Mouse (Mus musculus) intestine, embryonic 14.5 days (tissue): ENCODE measurements at regions not wholly inside any gene's neighbourhood (a gene's known extent, or its start where the extent isn't known, plus 50 kb on each side); places are given as distances from the start of the nearest gene placed in this dataset.

Experiments
- ATAC-seq: fragments of 200-750 bp; cut with Nextera tagmentation; replicated peaks from 2 replicates; pipeline ENCODE4 v1.8.0; 2017; ENCODE audit warnings: low read depth, moderate number of reproducible peaks, moderate TSS enrichment, moderate library complexity; ENCODE audit not compliant: low FRiP score, low TSS enrichment
- DNase-seq: peaks from one replicate; pipeline ENCODE4 v3.0.0-alpha.2; 2018; ENCODE audit warnings: low spot score
- H3K27ac ChIP-seq: fragments of 300-500 bp; sonication (generic); 2 replicates; pipeline ENCODE4 v1.5.1; 2014; ENCODE audit warnings: low read depth, mild to moderate bottlenecking, control low read depth
- H3K27me3 ChIP-seq: fragments of 300-500 bp; sonication (generic); replicated peaks from 2 replicates; pipeline ENCODE4 v1.6.1; 2014; ENCODE audit warnings: low read length, control low read depth; ENCODE audit not compliant: control insufficient read depth, insufficient read depth
- H3K36me3 ChIP-seq: fragments of 300-500 bp; sonication (generic); 2 replicates; pipeline ENCODE4 v1.6.1; 2014; ENCODE audit warnings: low read length, control low read depth; ENCODE audit not compliant: control insufficient read depth, insufficient read depth
- H3K4me1 ChIP-seq: fragments of 300-500 bp; sonication (generic); replicated peaks from 2 replicates; pipeline ENCODE4 v1.6.1; 2014; ENCODE audit warnings: low read length, control low read depth, mixed read lengths; ENCODE audit not compliant: control insufficient read depth, insufficient read depth
- H3K4me2 ChIP-seq: fragments of 300-500 bp; sonication (generic); 2 replicates; pipeline ENCODE4 v1.6.1; 2014; ENCODE audit warnings: low read length
- H3K4me3 ChIP-seq: fragments of 300-500 bp; sonication (generic); 2 replicates; pipeline ENCODE4 v1.5.1; 2014; ENCODE audit warnings: low read depth, low read length, control low read depth, mixed read lengths
- H3K9ac ChIP-seq: fragments of 300-500 bp; sonication (generic); 2 replicates; pipeline ENCODE4 v1.6.1; 2014; ENCODE audit warnings: mild to moderate bottlenecking, low read length
- H3K9me3 ChIP-seq: fragments of 300-500 bp; sonication (generic); 2 replicates; pipeline ENCODE4 v1.6.1; 2016; ENCODE audit warnings: low read length, control low read depth; ENCODE audit not compliant: control insufficient read depth
- WGBS: fragments of 180-500 bp; shearing (Covaris S2); extraction: QIAGEN DNeasy Blood & Tissue Kit; methylation state at CpG from one replicate; pipeline ENCODE4 v1.1.7; 2014; 5-methylcytosine and 5-hydroxymethylcytosine counted together

DNA sequence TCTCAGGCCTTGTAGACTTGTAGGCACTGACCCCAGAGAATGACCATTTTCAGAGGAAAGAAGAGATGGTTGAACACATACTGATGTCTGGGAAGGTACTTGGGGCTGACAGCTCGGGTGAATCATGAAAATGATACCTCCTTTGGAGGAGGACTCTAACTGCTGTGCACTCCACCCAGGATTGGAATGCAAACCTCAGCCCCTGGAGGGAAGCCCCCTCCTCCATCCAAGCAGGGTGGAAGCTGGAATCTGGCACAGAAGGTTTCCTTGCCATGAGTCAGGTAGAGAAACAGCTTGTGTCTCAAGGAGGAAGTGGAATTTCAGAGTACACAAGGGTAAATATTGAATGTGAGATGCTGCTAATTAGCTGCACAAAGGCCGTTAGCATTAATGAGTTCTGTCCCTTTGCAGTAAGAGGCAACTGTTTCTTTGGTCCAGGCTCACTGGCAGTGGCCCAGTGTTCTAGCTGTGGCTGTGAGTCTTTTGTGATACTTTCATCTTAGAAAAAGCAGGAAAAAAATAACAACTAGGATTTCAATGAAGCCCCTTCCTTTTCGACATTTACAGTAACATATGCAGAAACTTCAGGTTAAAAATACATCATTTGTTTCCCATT, 129.4 kb upstream of the Ncam1 start:
- Histone ChIP-seq H3K27ac (no peak overlapping the region), H3K36me3 (no peaks in the 10 kb centered on the region), H3K4me2 (no peak overlapping the region), H3K4me1 (peaks cover 6% of the 10 kb centered on the region; the same call in 1 of the 2 replicates), H3K9me3 (no peaks in the 10 kb centered on the region), H3K9ac (no peak overlapping the region), H3K4me3 (no peak overlapping the region), H3K27me3 (no peaks in the 10 kb centered on the region)
- no peak for ATAC-seq
- 64% methylated on average over 3 of the region's 3 CpGs for WGBS
- DNase-seq = no peak

DNA sequence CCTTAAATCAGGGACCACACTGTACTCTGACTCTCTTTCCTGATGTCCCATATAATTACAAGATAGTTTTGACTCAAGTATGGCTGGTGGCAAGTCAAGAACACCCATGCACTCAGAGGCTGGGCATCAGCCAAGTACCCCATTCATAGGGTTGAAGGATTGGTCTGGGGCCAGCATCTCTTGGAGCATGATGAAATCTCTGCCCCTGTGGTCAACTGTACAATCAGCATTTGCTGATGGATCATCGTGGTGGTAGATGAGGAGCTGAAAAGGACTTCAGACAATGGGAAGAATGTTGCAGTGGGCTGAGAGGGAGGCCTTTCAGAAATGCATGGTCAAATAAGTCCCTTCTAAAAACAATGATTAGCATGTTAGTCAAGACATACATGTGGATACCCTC, 128.6 kb upstream of the Ncam1 start:
- Histone ChIP-seq H3K4me2 (no peak overlapping the region), H3K27ac (no peak overlapping the region), H3K9me3 (no peaks in the 10 kb centered on the region), H3K4me3 (no peak overlapping the region), H3K4me1 (peaks cover 15% of the 10 kb centered on the region), H3K9ac (no peak overlapping the region), H3K36me3 (no peaks in the 10 kb centered on the region), H3K27me3 (no peaks in the 10 kb centered on the region)
- DNase-seq (no peak), ATAC-seq (no peak)
- 86% methylated on average over 1 of the region's 1 CpGs for WGBS

DNA sequence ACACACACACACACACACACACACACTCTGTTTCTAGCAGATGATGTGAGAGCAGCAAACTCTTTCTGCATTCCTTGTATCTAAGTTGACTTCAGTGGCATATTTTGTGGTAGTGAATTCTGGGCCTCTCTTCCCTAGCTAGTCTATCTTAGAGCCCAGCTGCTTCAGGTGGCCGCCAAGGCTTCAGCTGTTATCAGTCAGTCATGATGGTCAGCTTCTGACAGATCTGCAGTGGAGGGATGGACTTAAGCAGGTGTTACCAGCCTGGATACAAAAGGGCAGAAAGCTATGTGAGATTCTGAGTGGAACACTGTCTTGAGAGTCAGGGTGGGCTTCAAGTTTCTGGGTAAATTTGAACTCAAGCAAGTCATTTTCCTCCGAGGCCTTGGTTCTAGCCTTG, 127.1 kb upstream of the Ncam1 start:
- Histone ChIP-seq H3K27ac (no peak overlapping the region), H3K4me2 (no peak overlapping the region), H3K9me3 (no peaks in the 10 kb centered on the region), H3K36me3 (no peaks in the 10 kb centered on the region), H3K9ac (no peak overlapping the region), H3K27me3 (no peaks in the 10 kb centered on the region), H3K4me1 (peaks cover 20% of the 10 kb centered on the region), H3K4me3 (no peak overlapping the region)
- 91% methylated on average over 2 of the region's 2 CpGs for WGBS
- no peak for ATAC-seq
- no peak for DNase-seq

- Histone ChIP-seq H3K9me3 (no peaks in the 10 kb centered on the region), H3K36me3 (no peaks in the 10 kb centered on the region), H3K4me3 (no peak overlapping the region), H3K9ac (no peak overlapping the region), H3K4me2 (no peak overlapping the region), H3K4me1 (peaks cover 20% of the 10 kb centered on the region), H3K27me3 (no peaks in the 10 kb centered on the region), H3K27ac (no peak overlapping the region)
- DNase-seq (peak; percentile 55), ATAC-seq (peak; percentile 50; the same call in 1 of the 2 replicates)
- WGBS = 19% methylated on average over 4 of the region's 4 CpGs
Observed at GRCm38 (mm10) chr9:49923981-49924501, 125.3 kb upstream of the Ncam1 start.

DNA sequence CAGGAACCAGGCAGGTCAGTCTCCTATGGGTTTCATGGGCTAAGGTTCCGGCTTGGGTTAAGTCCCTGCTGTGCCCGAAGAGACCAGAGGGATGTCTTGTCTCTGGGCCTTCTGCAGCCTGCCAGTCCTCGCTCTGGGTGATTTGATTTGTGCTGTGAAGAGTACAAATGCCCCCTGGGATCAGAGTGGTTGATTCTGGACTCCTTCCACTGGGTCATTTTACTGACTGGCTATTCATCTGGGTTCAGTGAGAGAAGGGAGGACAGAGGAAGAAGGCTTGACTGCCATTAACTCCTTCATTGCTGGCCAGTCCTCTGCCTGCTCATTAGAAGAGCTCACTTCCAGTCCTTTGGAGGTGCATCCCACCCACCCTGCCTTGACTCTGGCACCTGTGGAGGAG, 124.0 kb upstream of the Ncam1 start:
- Histone ChIP-seq H3K9ac (no peak overlapping the region), H3K4me1 (peaks cover 20% of the 10 kb centered on the region), H3K4me3 (no peak overlapping the region), H3K36me3 (no peaks in the 10 kb centered on the region), H3K27me3 (no peaks in the 10 kb centered on the region), H3K27ac (no peak overlapping the region), H3K9me3 (no peaks in the 10 kb centered on the region), H3K4me2 (no peak overlapping the region)
- DNase-seq = no peak
- no peak for ATAC-seq
- 55% methylated on average over 3 of the region's 3 CpGs for WGBS

DNA sequence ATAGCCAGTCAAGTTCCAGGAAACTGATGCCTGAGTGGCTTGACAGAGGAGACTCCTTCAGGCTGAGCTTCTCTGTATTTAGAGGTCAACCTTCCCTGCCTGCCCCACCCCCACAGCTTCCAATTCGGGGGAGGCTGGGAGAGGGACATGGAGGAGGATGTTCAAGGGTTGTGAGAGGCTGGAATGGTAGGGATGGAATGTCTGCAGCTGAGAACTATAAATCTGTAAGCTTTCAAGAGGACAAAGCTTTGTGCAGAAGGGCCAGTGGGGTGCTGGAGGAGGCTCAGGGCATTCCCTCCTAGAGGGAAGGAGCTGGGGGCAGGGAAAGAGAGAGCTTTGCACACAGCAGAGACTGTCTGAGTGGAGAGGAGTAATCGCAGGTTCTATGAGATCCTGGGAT, 123.4 kb upstream of the Ncam1 start:
- no peak overlapping the region for H3K27ac ChIP-seq
- 24% methylated on average over 2 of the region's 2 CpGs for WGBS
- DNase-seq (no peak), ATAC-seq (no peak)
- no peak overlapping the region for H3K4me3 ChIP-seq
- H3K9ac ChIP-seq = no peak overlapping the region
- H3K36me3 ChIP-seq = no peaks in the 10 kb centered on the region
- no peaks in the 10 kb centered on the region for H3K27me3 ChIP-seq
- H3K4me2 ChIP-seq = no peak overlapping the region
- peaks cover 20% of the 10 kb centered on the region for H3K4me1 ChIP-seq
- H3K9me3 ChIP-seq = no peaks in the 10 kb centered on the region

DNA sequence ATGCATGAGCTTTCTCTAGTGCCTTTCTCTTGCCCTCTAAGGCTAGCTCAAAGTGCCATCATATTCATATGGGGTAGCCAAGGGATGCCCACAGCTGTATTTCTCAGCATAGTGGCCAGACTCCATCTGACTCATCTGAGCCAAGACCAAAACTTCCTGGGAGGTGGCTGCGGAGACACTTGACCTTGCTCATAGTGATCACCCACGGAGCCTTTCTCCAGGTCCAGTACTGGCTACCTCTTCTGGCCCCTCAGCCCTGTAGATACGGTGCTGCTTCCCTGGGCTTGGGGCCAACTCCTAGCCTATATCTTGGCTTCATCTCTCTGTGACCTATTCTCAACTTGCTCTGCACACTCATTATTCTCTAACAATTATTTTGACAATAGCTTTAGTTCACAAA, 122.6 kb upstream of the Ncam1 start:
- Histone ChIP-seq H3K4me3 (no peak overlapping the region), H3K4me1 (peaks cover 20% of the 10 kb centered on the region), H3K4me2 (no peak overlapping the region), H3K27ac (no peak overlapping the region), H3K9me3 (no peaks in the 10 kb centered on the region), H3K36me3 (no peaks in the 10 kb centered on the region), H3K9ac (no peak overlapping the region), H3K27me3 (no peaks in the 10 kb centered on the region)
- no peak for DNase-seq
- 85% methylated on average over 3 of the region's 3 CpGs for WGBS
- ATAC-seq = no peak

GRCm38 (mm10) chr9:49915046-49915719, 116.5 kb upstream of the Ncam1 start:
- H3K9me3 ChIP-seq = no peaks in the 10 kb centered on the region
- H3K27me3 ChIP-seq = no peaks in the 10 kb centered on the region
- H3K27ac ChIP-seq = no peak overlapping the region
- 64% methylated on average over 4 of the region's 4 CpGs for WGBS
- no peaks in the 10 kb centered on the region for H3K36me3 ChIP-seq
- H3K4me1 ChIP-seq = no peaks in the 10 kb centered on the region
- H3K4me3 ChIP-seq = no peak overlapping the region
- no peak overlapping the region for H3K9ac ChIP-seq
- no peak for ATAC-seq
- no peak overlapping the region for H3K4me2 ChIP-seq
- no peak for DNase-seq

GRCm38 (mm10) chr9:49913677-49914076, 115.0 kb upstream of the Ncam1 start:
- no peaks in the 10 kb centered on the region for H3K9me3 ChIP-seq
- no peak overlapping the region for H3K4me2 ChIP-seq
- no peak overlapping the region for H3K9ac ChIP-seq
- H3K4me1 ChIP-seq = no peaks in the 10 kb centered on the region
- H3K27ac ChIP-seq = no peak overlapping the region
- DNase-seq (no peak), ATAC-seq (no peak)
- no peak overlapping the region for H3K4me3 ChIP-seq
- 88% methylated on average over 4 of the region's 4 CpGs for WGBS
- H3K36me3 ChIP-seq = no peaks in the 10 kb centered on the region
- no peaks in the 10 kb centered on the region for H3K27me3 ChIP-seq
